Mouse (Mus musculus) adrenal gland, adult 2 months (tissue): ENCODE data around the gene Sclt1. TPM values are rescaled to one million over a fixed set of nuclear protein-coding genes. Genes with fewer than 3 reads are reported as not detected.
"Not testable (repeated sequence)": the region's sequence is repeated elsewhere in the genome, so short reads cannot be mapped to it uniquely, and the experiment has no call there.

ENCODE experiments used
- DNase-seq: peaks from one replicate; pipeline ENCODE4 v3.0.0; 2021
- long read RNA-seq: library from polyadenylated mRNA; stranded (forward); transcript quantifications from one replicate; pipeline ENCODE4 v2.0.0, GENCODE M21; 2021
- polyA plus RNA-seq: library from polyadenylated mRNA; depleted of rRNA; stranded (reverse); fragments of >200 nt; gene quantifications from 2 replicates; pipeline ENCODE4 v1.2.3, GENCODE M21; 2012; rRNA removed
- total RNA-seq, 2 experiments: library from RNA; stranded (reverse); gene quantifications; 2 replicates each; pipeline ENCODE4 v1.2.3; 2021

Gene Sclt1
- total RNA-seq (1 to 10 TPM; 8.1 to 9.7 TPM), polyA plus RNA-seq (12.8 and 15.4 TPM in 2 replicates)
- long read RNA-seq, partial matches to known transcripts: 2 of 7 reads
- long read RNA-seq, other reads (novel, unspliced or antisense): 1 of 7 reads

DNA sequence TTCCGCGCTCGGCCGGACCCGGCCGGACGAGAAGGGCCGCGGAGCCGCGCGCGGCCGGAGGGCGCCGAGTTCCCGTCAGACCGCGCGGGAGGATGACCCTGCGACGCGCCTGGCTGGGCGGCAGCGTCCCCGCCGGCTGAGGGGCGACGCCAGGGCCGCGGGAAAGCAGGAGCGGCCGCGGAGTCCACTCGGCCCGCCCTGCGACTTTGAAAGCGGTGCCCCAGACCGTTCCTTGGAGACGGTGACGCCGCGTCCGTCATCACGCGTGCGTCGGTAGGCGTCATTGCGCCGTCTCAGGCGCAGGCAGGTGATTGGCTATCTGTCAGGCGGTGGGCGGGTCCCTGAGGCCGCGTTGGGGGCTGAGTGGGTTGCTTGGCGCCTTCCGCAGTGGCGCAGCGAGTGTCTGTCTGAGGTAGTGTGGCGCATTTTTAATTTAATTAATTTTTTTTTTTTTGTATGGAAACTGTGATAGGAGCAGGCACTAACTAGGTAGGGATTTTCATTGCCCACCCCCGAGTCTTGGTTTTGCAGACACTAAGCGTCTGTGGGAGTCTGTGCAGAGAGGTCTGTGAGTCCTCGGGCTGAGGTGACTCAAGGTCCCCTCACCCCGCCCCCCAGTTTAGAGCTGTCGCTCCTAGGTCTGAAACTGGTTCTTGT, at the start of gene Sclt1, which contains the start of gene D3Ertd751e:
TSS of gene Sclt1 (minus strand) at position 237 of the 657 bp plus-strand sequence.
TSS of gene D3Ertd751e (plus strand) at position 334 of the 657 bp plus-strand sequence.
- DNase-seq: peak; percentile 98

DNA sequence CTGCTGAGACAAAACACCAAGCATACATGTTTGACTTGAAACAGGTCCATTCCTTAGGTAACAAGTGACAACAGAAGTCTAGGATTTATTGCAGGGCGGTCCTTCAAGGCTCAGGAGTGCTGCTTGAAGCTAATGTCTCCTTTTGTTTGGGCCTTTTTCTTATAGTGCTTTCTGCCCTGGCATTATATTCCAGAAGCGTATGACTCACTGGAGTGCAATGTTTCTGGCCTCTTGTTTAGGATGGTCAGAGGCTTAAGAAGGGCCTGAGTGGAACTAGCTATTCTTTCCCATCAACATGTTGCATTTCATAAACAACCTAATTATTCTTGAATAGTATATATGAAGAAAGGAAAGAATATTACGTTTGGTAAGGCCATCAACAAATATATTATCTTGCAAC, 19.8 kb upstream of the Sclt1 start:
- DNase-seq: no peak

DNA sequence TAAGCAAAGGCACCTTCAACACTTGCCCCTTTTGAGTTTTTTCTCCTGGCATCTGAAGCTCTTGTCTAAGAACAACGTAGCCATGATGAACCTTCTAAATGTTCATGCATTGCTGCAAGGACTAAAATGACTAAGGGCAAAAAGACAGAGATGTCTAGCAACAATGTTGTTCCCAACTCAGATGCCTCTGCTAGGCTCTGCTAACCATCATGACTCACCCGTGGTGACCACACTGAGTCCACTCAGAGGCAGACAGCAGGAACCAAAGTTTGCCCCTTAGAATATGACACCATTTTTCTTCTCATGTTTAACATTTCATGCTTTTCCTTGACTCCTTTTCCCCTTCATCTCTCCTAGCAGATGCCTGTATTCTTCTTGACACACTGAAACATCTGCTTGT, 12.2 kb upstream of the Sclt1 start:
- DNase-seq: no peak

DNA sequence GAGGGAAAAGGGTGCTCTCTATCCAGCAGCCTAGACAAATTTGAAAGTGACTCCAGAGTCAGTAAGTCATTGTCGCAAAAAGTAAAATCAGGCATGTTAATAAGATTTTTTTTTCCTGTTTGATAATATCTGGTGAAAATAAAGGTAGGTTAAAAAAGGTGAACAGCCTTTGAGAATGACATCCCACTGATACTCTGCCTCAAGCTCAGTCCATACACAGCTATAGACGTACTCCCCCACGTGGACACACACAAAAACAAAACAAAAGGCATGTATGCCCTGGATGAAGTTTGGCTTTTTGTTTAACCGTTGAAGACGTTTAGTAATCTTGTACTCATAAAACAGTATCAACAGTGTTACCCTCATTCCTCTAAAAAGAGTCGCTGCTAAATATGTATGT, 1.1 kb upstream of the Sclt1 start:
- peak; percentile 21 for DNase-seq

DNA sequence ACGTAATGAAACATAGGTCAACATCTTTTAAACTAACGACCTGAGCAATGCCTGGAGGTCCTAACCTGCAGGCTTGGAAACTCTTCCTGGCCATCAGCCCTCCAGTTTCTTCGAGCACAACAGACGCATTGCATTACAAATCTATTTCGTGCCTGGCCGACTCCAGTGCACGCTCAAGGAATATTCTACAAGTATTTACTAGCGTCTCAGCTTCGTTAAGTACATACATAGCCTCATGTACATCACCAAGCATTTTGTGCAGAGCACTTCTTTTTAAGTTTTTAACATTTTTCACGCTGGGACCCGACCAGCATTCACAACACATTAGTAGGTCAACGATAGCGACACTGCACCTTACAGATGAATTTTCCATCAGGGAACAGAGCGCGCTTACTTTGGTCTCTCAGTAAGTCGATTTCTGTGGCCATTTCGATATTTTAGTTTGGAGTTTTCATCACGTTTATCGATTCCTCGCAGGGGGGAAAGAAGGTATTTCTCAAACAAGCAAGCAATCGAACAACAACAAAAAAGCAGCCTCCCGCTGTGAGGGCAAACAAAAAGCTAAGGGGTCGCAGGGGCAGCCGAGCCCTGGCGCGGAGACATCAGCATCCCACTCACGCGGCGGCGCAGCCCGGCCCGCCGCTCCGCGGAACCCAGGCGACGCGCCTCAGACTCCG, 575 bp downstream of the Sclt1 start:
- no peak for DNase-seq

DNA sequence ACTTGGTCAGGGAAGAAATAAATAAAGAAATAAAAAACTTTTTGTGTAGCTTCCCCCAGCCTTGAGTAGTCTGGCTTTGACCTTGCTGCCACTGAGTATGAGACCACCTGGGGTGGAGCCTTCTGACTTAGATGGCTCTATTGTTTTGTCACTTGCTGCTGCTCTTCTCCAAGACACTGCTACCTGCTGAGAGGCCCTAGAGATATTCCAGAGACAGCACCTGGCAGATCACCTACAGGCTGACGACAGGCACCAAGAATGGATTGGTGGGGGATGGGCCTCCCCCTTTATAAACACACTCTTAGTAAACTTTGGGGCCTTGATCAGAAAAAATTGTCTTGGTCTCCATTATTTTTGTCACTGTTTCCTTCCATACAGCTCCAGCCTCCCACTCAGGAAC, 46.6 kb downstream of the Sclt1 start:
- DNase-seq: no peak

DNA sequence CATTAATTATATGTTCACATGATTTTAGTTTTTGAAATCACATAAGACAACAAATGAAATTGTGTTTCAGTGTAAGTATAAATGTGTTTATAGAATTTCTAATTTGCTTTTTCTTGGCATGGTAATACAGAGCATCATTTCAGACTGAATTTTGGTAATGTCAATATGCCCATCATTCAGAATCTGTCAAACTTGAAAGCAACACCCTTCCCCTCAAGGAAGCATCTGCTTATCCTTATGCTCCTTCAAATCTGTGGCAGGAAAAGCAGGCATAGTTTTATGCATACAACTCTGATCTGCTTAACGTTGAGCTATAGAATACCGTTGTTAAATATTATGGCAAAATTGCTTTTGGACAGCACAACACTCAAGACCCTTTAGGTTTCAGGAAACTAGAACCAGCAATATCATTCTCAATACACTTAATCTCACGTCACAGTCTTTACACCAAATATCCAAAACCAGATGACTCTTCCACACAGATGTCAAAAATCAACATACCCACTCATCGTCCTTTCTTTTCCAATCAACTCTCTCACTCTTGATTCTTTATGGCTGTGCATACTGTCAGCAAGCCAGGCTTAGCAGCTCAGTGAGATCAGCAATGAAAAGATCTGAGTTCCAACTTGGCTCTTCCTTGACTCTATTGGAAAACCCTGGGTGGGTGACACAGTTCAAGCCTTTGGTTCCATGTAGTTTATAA, 49.7 kb downstream of the Sclt1 start:
- no peak for DNase-seq

DNA sequence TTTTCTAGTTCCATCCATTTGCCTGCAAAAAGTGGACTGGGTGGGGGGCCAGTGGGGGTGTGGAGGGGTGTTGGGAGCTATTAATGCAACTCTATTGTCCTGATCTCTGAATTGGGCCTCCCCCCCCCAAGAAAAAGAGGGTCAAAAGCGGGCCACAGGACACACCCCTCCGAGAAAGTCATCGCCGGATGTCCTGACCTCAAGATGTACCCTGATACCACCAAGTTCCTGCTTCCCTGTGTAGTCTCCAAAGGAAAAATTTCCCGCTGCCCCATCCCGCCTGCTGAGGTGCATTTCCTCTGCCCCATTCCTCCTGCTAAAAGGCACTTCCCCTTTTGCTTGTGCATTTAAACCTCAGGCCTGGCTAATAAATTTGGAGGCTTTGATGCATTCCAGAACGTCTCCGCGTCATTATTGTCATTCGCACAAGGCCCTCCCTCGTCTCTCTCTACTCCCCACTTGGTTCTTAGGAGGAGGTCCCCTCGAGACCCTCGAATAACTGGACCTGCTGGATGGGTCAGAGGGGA, 52.1 kb downstream of the Sclt1 start:
- not testable (repeated sequence) for DNase-seq

DNA sequence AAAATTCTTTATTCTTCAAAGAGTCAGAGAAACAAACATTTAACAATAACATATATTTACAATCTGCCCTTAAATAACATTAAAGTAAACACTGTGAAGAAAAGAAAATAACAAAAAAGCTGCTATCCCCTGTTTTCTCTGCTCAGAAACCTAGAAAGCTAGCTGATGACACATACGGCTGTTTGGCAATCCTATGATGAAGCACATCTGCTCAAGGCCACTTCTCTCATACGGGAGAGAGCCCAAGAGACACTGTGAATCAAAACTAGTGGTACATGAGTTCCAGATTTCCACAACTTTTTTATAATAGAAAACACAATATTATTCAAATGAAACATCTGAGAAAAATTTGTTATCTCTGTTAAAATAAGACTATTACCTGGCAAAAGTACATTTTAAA, 55.9 kb downstream of the Sclt1 start:
- peak; percentile 55 for DNase-seq

DNA sequence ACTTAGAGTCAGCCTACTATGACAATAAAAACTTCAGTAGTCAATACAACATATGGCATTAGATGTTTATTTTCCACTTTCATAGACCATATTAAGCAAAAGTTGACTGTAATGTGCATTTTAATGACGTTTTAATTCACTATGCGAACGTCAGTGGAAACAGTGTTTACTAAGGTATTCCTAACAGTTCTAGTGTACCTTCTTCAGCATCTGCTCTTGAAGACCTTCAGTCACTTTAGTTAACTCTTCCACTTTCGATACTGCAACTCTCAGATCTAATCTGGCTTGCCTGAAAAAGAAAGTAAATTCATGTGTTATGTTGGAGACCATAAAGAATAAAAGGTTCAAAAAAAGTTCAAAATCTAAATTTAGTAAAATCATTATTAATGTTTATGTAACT, 60.2 kb downstream of the Sclt1 start:
- DNase-seq: no peak

DNA sequence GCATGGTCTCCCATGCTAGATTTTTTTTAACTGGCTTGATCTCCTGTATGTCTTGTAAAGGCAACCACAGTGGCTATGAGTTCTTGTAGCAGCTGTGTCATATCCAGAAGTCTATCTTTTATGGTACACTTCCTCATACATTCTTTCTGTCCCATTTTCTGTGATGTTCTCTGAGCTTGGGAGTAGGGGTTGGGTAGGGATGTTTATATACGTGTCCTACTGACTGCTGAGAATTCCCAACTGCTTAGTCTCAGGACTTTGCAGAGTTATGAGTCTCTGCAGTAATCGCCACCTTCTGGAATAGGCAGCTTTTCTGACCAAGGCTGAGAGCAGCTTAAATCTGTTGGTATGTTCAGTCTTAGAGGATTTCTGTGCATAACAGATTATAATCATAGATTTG, 65.7 kb downstream of the Sclt1 start:
- DNase-seq: no peak

DNA sequence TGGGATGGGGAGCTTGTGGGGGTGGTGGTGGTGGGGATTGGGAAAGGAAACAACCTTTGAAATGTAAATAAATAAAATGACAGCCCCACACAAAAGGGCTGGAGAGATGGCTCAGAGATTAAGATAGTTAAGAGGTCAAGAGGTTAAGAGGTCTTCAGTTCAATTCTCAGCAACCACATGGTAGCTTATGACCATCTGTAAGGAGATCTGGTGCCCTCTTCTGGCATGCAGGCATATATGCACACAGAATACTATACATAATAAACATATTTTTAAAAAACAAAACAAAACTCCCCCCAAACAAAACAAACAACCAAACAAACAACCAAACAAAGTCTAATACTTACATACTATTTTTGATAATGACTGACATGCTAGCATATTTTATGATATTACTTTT, 67.5 kb downstream of the Sclt1 start:
- no peak for DNase-seq

DNA sequence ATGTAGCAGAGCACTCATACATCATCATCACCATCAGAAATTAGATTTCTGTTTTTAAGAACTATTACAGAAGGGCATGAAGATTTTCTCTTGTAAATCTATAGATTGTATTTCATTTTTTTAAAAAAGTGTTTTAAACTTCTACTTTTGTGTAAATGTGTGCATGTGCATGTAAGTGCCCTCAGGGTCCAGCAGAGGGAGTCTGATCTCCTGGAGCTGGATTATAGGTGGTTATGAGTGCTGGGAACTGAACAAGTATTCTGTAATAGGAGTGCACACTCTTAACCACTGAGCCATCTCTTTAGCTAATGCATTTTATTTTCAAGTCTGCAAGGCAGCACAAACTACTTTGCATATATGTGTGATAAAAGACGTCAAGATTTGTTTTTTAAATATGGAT, 86.7 kb downstream of the Sclt1 start:
- DNase-seq: no peak

DNA sequence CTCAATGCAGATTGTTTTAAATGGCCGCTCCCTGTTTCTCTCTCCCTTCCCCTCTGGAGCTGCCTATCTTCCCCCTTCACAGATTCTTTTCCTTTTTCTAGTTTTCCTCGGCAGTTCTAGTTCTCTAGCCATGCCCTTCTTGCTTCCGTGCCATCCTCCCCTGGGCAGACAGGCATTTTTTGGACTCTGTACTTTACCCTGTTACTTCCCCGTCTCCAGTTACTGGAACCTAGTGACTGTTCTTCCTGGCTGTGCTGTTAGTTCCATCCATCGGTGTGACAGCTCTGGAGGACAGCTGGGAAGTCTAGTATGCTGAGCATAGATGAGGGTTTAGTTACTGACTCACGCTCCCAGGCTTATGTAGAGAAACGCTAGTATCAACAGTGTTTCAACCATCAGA, 121.3 kb downstream of the Sclt1 start:
- no peak for DNase-seq

DNA sequence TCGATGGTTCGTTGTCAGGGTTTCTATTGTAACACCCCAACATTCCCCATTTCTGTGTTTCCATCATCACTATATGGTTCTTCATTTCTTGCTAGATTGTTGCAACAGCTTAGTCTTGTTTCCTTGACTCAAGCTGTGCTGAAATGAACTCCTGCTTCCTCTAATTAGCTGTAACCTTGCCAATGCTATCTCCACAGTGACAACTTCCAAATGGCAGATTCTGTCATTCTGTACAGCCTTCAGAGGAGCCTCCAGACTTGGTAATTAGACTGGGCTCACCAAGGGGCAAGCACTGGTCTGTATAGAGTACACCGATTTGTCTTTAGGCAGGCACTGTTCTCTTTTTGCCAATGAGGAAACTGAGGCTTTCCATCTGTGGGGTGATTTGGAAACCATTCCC, 123.8 kb downstream of the Sclt1 start:
- no peak for DNase-seq

DNA sequence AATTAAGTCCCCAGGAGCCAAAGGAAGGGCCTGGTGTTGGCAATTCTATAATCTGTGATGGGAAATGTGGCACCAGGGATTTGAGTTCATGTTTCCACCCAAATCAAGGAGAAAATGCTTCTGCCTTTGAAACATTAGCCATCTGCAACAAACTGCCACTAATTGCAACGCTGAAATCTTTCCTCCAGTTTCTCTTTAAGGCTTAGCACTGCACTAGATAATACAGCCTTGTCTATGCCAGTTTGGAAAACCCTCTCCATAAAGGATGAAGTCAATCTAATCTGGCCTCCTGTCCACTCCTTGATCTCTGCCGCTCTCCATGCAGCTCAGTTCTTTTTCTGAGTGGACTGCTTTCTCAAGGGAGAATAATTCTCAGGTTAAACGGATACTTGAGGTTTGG, 124.3 kb downstream of the Sclt1 start:
- no peak for DNase-seq

DNA sequence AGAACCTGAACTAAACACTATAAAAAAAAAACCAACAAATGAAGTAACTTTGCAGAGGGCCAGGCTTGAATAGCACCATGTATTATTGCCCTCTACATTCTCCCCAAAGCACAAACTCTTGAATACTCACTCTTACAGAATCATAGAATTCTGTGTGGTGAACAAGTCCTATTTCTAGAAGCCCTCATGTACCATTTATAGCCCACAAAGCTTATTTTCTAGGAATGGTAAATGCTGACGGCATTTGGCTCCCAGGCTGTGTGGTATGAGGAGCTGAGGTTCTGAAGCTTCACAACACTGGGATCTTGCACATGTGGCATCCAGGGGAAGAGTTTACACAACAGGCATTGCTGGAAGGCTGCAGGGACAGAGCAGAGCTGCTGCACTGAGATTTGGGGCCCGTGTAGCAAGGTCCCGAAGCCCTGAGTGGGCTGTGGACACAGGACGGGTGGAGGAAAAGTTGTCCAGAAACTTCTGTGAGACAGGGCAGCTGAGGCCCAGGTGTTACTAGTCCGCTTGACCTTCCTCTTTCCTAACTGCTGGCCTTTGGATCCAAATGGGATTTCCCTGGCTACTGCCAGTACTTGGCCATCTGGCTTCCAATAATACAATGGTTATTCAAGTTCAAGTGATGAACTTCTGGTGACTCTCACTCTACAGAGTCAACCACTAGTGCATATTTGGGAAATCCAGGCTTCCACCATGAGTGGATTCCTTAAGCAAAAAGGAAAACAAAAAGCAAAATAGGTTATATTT, 127.9 kb downstream of the Sclt1 start:
- DNase-seq: no peak

DNA sequence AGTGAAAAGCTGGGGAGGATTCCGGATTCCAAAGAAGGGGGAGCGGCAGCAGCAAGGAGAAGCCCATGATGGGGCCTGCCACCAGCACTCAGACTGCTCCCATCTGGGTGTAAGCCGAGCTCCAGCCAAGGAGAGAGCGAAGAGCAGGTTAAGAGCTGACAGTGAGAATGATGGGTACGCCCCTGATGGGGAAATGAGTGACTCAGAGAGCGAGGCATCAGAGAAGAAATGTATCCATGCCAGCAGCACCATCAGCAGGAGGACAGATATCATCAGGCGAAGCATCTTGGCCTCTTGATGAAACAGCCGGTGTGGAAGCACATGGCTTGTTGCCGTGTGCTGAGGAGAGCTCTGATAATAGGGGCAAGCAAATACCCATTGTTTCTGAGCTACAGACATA, 128.6 kb downstream of the Sclt1 start:
- no peak for DNase-seq

DNA sequence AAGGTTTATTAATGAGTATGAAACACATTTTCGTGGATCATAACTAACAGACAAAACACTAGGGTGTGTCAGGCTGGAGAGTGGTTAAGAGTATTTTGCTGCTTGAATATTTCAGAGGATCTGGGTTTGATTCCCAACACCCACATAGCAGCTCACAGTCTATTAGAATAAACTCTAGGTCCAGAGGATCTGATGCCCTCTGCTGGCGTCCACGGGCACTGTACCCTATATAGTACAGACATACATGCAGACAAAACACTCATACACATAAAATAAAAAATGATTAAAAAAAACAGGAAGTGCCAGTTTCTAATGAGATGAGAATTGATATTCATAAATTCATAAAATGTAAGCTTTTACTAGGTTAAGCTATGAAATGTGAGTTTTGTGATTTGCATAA, 130.1 kb downstream of the Sclt1 start:
- DNase-seq: no peak

DNA sequence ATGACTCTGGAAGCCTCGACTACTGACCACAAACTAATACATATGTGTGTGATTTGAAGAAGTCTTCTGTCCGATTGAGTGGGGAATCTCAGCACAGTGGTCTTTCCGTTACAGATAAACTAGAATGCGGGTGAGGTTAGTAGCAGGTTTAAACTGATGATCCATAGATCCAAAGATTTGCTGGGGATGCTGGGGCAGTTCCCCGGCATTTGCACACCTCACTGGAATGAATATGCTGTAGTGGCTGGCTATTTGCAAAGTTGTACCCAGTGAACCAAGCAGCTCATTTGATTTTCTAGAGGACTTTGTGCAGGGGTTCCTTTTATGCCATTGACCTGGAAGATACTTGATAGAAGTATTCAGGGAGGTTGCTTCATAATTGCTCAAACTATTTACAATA, 133.2 kb downstream of the Sclt1 start:
- no peak for DNase-seq

DNA sequence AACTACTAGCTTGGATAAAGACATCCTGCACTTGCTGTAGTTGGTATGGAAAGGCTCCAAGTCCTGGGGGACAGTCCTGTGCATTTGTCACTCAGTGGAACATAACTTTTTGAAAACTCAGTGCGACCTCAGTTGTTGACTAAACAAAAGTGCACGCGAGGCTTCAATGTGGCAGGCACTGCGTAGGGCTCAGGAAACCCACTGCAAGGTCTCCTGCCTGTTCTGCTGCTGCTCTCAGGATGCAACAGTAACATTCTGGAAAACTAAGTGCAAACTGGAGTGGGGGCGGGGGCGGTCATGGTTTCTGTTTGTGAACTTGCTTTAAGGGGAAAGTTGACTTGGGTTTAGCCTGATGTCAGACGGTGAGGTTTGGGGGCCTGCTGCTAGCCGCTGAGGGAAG, 134.8 kb downstream of the Sclt1 start:
- DNase-seq: no peak

DNA sequence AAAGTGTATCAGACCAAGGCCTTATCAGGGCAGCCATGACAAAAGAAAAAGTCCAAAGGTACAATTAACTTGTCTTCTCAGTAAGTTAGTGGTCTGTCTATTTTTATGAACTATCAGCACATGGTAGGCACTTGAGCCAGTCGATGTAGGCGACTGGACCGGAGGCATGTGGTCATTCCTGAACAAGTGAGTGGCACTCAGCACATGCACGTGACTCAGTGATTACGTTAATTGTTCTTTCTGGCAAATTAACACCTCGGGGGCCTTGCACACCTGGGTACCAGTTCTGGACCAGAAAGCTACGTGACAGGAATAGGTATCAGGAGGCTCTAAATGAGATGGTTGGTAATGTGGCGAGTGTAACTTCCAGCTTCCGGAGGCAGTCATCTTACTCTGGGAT, 135.3 kb downstream of the Sclt1 start:
- no peak for DNase-seq
